Mouse (Mus musculus): ENCODE data around the gene Dph5.

DNA sequence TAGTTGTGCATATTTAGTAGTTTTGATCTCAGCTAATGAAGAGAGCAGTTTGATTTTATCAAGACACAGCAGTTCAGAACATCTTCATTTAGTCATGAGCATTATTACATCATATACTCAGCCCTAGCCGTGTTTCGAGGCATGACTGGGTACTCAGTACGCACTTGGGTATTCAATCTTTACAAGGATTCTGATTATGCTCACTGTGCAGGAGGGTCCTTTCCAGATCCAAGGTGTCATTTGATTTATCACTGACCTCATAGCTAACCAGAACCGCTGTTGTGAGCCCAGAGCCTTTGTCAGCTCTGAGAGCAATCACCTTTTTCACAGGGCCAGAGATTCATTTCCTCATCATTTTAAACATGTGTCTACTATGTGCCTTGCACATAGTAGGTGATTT, 17.9 kb downstream of the Dph5 start:
- TF ChIP-seq CTCF (IDR thresholded peaks at IDR 0.05; ENCODE audit: low read depth, low read length) (no peak), POLR2A (IDR thresholded peaks at IDR 0.05; ENCODE audit: extremely low read depth, insufficient read depth, low read length) (no peak)
